Mouse (Mus musculus) limb, embryonic 10.5 days (tissue): ENCODE results near the gene Abhd17a. TPM values are rescaled to one million over a fixed set of nuclear protein-coding genes. Genes with fewer than 3 reads are reported as not detected.

Experiments
- DNase-seq: peaks from one replicate; pipeline ENCODE4 v3.0.0-alpha.2; 2017; ENCODE audit warnings: low spot score
- H3K27ac ChIP-seq: fragments of 300-500 bp; sonication (generic); 2 replicates; pipeline ENCODE4 v1.5.1; 2016; ENCODE audit warnings: mild to moderate bottlenecking
- H3K27me3 ChIP-seq: fragments of 300-500 bp; sonication (generic); 2 replicates; pipeline ENCODE4 v1.6.1; 2016; ENCODE audit warnings: low read depth, mild to moderate bottlenecking; ENCODE audit not compliant: poor library complexity, severe bottlenecking
- H3K36me3 ChIP-seq: fragments of 300-500 bp; sonication (generic); 2 replicates; pipeline ENCODE4 v1.6.1; 2016; ENCODE audit warnings: mild to moderate bottlenecking, moderate library complexity
- H3K4me1 ChIP-seq: fragments of 300-500 bp; sonication (generic); 2 replicates; pipeline ENCODE4 v1.6.1; 2016
- H3K4me3 ChIP-seq: fragments of 300-500 bp; sonication (generic); 2 replicates; pipeline ENCODE4 v1.5.1; 2016; ENCODE audit warnings: mild to moderate bottlenecking, moderate library complexity
- H3K9me3 ChIP-seq: fragments of 300-500 bp; sonication (generic); replicated peaks from 2 replicates; pipeline ENCODE4 v1.6.1; 2016; ENCODE audit warnings: mild to moderate bottlenecking
- WGBS: fragments of 180-500 bp; shearing (Covaris S2); methylation state at CpG from one replicate; pipeline ENCODE4 v1.1.7; 2016; 5-methylcytosine and 5-hydroxymethylcytosine counted together
- microRNA-seq: library from miRNA; unstranded; fragments of <30 nt; microRNA quantifications from one replicate; pipeline ENCODE4, GENCODE M21; 2017
- polyA plus RNA-seq: library from polyadenylated mRNA; unstranded; fragments of >200 nt; fragmentation: Nextera tagmentation; extraction: Ambion mirVana; gene quantifications from 2 replicates; pipeline ENCODE4 v1.2.1, GENCODE M21; 2016

Abhd17a gene
- polyA plus RNA-seq, 1 experiment from 2014 or later = 108 TPM

DNA sequence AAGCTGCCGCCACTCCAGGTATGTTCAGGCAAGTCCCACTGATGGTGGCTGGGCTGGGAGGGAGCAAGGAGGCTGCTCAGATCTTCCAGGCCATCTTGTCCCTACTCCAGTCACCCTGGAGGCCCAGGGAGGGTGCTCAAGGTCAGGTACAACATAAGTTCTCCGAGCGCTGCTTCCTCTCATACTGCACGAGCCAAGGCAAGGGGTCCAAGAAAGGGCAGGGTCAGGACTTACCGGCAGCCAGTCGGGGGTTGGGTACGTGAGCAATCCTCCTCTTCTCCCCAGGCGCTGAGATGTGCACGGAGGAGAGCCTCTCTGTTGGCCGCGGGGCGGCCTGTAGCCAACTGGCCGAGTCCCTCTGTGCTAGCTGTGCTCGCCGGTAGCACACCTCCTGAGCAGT, 42.6 kb downstream of the Abhd17a start:
- H3K9me3 ChIP-seq = no peaks in the 10 kb centered on the region
- H3K4me1 ChIP-seq = no peaks in the 10 kb centered on the region
- WGBS = 94% methylated on average over 15 of the region's 15 CpGs
- H3K27me3 ChIP-seq = no peaks in the 10 kb centered on the region
- DNase-seq = no peak
- H3K27ac ChIP-seq = no peak overlapping the region
- H3K36me3 ChIP-seq = peaks cover 92% of the 10 kb centered on the region
- H3K4me3 ChIP-seq = no peak overlapping the region

DNA sequence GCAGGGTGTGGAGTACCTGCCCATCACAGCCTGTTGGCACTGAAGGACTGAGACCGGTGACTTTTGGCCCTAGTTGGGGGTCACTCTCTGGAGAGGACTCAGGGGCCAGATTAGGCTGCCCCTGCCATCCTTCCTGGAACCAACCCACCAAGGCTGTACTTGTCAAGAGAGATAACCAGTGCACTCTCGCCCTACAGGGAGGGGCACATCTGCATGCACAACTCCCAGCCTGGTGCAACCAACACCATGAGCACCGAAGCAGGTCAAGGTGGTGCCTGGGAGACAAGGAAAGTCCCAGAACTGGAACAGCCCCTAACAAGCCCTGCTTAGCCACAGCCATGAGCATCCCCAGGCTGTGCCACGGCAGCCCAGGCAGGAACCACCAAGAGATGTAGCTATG, 43.2 kb downstream of the Abhd17a start:
- 91% methylated on average over 4 of the region's 4 CpGs for WGBS
- peaks cover 93% of the 10 kb centered on the region for H3K36me3 ChIP-seq
- H3K27ac ChIP-seq = no peak overlapping the region
- no peaks in the 10 kb centered on the region for H3K27me3 ChIP-seq
- H3K4me3 ChIP-seq = no peak overlapping the region
- no peaks in the 10 kb centered on the region for H3K4me1 ChIP-seq
- DNase-seq = no peak
- H3K9me3 ChIP-seq = no peaks in the 10 kb centered on the region

DNA sequence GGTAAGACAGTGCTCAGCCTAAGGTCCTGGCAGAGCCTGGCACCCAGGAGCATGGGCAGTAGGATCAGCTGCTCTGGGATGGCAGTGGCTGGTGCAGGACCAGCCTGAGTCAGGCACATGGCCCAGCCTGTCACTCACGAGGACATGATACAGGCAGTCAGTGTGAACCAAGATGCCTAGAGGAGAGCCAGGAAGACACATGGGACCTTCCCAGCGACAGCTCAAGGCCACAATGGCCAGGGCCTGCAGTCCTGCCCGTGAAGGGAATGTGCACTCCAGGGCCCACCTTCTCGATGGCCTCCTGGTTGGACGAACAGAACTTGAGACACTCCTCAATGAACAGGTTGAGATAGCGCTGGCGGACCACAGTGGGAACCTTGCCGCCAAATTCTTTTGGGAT, 44.6 kb downstream of the Abhd17a start:
- Histone ChIP-seq H3K27me3 (no peaks in the 10 kb centered on the region), H3K36me3 (peaks cover 99% of the 10 kb centered on the region), H3K9me3 (no peaks in the 10 kb centered on the region), H3K27ac (no peak overlapping the region), H3K4me3 (no peak overlapping the region), H3K4me1 (no peaks in the 10 kb centered on the region)
- 94% methylated on average over 8 of the region's 8 CpGs for WGBS
- no peak for DNase-seq

DNA sequence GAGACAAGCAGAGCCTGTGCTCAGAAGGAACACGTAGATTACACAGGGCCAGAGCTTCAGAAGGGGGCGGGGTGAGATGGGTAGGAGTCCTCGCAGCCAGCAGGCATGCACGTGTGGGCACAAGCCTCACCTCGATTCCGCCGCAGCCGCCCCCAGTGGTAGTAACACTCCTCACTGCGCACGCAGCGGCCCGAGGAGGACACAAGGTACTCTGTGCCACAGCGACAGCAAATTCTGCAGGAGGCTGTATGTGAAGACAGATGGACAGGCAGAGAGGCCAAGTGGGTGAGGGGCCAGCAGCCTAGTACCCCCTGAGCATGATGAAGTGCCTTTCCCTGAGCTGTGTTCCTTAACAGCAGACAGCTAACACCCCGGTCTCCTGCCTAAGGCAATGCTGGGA, 46.3 kb downstream of the Abhd17a start:
- WGBS = 94% methylated on average over 14 of the region's 14 CpGs

DNA sequence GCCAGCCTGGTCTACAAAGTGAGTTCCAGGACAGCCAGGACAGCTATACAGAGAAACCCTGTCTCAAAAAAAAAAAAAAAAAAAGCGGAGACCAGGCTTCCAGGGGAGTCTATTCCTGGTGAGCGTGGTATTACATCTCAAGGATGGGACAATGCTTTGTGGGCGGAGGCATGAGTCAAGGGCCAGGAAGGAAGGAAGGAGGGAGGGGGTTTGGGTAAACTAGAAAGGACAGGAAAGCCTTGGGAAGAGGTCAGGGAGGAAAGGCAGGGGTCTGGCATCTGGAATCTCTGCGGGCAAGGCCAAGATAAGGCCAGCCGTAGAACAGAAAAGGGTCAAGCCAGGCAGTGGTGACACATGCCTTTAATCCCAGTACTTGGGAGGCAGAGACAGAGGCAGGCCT, 50.6 kb downstream of the Abhd17a start:
- Histone ChIP-seq H3K4me1 (peaks cover 21% of the 10 kb centered on the region), H3K9me3 (no peaks in the 10 kb centered on the region), H3K4me3 (peak overlapping the region; percentile 44; the same call in 1 of the 2 replicates), H3K27me3 (peaks cover 47% of the 10 kb centered on the region), H3K27ac (no peak overlapping the region), H3K36me3 (peaks cover 38% of the 10 kb centered on the region)
- WGBS = 38% methylated on average over 5 of the region's 5 CpGs
- no peak for DNase-seq

More for the DNA sequence above, 46.3 kb downstream of the Abhd17a start:
- no peak overlapping the region for H3K4me3 ChIP-seq
- H3K27me3 ChIP-seq = peaks cover 4% of the 10 kb centered on the region; the same call in 1 of the 2 replicates
- DNase-seq = no peak
- no peaks in the 10 kb centered on the region for H3K9me3 ChIP-seq
- peaks cover 3% of the 10 kb centered on the region for H3K4me1 ChIP-seq
- 0 out of 2 replicates have a peak overlapping the region, but pooled peaks have one; percentile 8 for H3K27ac ChIP-seq
- peaks cover 82% of the 10 kb centered on the region for H3K36me3 ChIP-seq

DNA sequence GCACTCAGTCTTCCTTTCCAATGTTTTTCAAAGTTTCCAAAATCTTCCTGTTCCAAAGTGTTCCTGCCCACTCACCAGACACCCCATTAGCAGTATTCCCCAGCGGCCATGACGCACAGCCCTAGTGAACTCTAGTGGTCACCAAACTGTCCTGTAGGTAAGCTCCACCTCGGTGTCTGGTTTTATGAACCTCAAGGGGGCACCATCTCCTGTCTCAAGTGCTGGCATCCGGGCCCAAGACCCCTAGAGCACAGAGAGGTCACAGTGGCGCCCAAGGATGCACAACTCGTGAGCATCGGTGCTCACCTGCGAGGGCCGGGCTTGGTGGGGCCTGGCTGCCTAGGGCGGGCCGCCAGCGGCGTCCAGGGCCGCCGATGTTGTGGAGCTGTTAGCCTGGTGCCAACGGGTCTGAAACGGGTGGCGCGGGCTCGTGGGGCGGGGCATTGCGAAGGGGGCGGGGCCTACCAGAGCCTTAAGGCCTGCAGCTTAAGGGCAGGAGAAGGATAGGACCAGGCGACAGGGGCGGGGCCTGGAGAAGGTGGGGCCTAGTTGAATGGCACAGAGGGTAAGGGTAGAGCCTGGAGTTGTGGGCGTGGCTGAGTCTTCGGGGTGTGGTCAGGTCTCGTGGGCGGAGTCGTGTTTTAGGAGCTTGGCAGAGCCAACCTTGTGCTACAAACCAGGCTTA, 51.3 kb downstream of the Abhd17a start, which contains the start of gene Atp8b3:
Gene Atp8b3, minus strand, starts transcription at position 415 of the 685 bp plus-strand sequence.
- Histone ChIP-seq H3K27me3 (peaks cover 54% of the 10 kb centered on the region), H3K9me3 (no peaks in the 10 kb centered on the region), H3K36me3 (peaks cover 32% of the 10 kb centered on the region), H3K4me1 (peaks cover 25% of the 10 kb centered on the region), H3K27ac (peak within 1 kb of the TSS; percentile 63; the same call in 1 of the 2 replicates), H3K4me3 (peak within 1 kb of the TSS; percentile 44)
- 2% methylated on average over 30 of the region's 30 CpGs for WGBS
- peak; percentile 71 for DNase-seq

DNA sequence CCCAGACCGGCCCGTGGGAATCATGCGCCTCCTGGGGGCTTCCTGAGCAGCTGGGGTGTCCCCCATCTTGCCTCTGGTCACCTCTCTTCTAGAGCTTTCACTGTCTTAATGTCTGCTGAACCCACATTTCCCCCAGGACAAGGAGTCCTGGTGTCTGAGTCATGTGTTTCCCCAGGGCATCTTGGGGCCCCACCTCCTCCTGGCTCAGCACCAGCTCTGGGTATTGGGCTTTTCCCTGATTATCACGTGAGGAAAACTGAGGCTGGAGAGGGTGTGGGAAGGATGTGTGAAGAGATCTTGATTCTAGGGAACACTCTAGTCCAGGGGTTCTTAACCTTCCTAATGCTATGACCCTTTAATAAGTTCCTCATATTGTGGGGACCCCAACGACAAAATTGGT, 52.0 kb downstream of the Abhd17a start:
- Histone ChIP-seq H3K27me3 (peaks cover 57% of the 10 kb centered on the region), H3K36me3 (peaks cover 25% of the 10 kb centered on the region), H3K4me1 (peaks cover 27% of the 10 kb centered on the region), H3K27ac (no peak overlapping the region), H3K9me3 (no peaks in the 10 kb centered on the region), H3K4me3 (no peak overlapping the region)
- no peak for DNase-seq
- WGBS = 53% methylated on average over 5 of the region's 5 CpGs

DNA sequence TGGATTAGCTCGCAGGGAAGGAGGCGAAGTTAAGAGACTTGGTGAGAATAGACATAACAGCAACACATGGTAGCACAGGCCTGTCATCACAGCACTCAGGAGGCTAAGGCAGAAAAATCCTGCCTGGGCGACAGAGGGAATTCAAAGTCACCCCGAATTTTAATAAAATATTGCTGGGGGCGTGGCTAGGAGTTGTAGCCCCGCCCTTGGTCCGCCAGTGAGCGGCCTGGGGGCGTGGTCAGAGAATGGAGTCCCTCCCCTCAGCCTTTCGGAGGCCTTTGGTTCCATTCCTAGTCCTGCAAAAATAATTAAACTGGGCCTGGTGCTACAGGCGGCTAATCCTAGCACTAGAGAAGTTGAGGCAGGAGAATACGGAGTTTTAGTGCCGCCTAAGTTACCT, 54.4 kb downstream of the Abhd17a start:
- H3K9me3 ChIP-seq = no peaks in the 10 kb centered on the region
- H3K27me3 ChIP-seq = peaks cover 61% of the 10 kb centered on the region
- 6% methylated on average over 13 of the region's 13 CpGs for WGBS
- DNase-seq = no peak
- no peak overlapping the region for H3K4me3 ChIP-seq
- peaks cover 27% of the 10 kb centered on the region for H3K4me1 ChIP-seq
- no peak overlapping the region for H3K27ac ChIP-seq
- H3K36me3 ChIP-seq = 0 out of 2 replicates have a peak, but pooled peaks cover 1% of the 10 kb centered on the region

DNA sequence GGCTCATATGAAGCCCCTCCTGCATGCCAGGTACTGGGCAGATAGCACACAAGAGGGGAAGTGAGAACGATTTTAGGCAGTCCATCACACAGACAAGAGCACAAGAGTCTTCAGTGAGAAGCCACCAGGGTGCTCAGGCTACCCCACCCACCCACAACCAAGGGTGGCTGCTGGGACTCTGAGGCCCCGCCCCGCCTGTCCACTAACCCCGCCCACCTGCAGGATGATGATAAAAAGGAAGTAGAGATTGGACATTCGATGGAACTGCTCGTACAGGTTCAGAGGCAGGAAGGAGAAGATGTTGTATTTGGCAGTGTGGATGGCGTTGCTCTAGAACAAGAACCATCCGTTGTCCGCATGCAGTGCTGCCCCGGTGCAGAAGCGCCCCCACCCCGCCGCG, 55.1 kb downstream of the Abhd17a start:
- WGBS = 18% methylated on average over 14 of the region's 14 CpGs
- H3K27ac ChIP-seq = no peak overlapping the region
- peaks cover 27% of the 10 kb centered on the region for H3K4me1 ChIP-seq
- no peak for DNase-seq
- no peaks in the 10 kb centered on the region for H3K36me3 ChIP-seq
- peaks cover 61% of the 10 kb centered on the region for H3K27me3 ChIP-seq
- no peak overlapping the region for H3K4me3 ChIP-seq
- no peaks in the 10 kb centered on the region for H3K9me3 ChIP-seq

DNA sequence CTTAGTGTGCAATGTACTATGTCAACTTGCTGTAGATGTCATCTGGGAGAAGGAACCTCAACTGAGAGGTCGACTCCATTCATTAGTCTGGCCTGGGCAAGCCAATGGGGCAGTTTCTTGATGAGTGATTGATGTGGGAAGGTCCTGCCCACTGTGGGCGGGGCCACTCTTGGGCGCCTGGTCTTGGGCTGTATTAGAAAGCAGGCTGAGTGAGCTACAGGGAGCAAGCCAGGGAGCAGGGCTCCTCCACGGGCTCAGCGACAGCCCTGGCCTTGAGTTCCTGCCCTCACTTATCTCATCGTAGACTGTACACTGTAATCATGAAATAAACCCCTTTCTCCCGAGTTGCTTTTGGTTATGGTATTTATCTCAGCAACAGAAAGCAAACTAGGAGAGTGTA, 56.4 kb downstream of the Abhd17a start:
- Histone ChIP-seq H3K9me3 (no peaks in the 10 kb centered on the region), H3K4me1 (peaks cover 22% of the 10 kb centered on the region), H3K36me3 (no peaks in the 10 kb centered on the region), H3K4me3 (no peak overlapping the region), H3K27me3 (peaks cover 55% of the 10 kb centered on the region), H3K27ac (no peak overlapping the region)
- 15% methylated on average over 7 of the region's 7 CpGs for WGBS
- no peak for DNase-seq

Small RNA genes lying within 50 kb of the gene (microRNA-seq; reads per million reads assigned to microRNA genes)
- gene Mir6912 = not detected

Other genes with a start within 250 kb of the Abhd17a start
- 0.39 and 0.48 TPM in 2 replicates for gene Adamtsl5, start 241.9 kb downstream of the Abhd17a start, polyA plus RNA-seq
- 0.31 and 0.48 TPM in 2 replicates for gene Plk5, start 233.9 kb downstream of the Abhd17a start, polyA plus RNA-seq
- gene Mex3d, start 202.7 kb downstream of the Abhd17a start, polyA plus RNA-seq = 7.2 and 7.5 TPM in 2 replicates
- gene Mbd3, start 190.8 kb downstream of the Abhd17a start, polyA plus RNA-seq = 453 and 469 TPM in 2 replicates
- gene Uqcr11, start 183.5 kb downstream of the Abhd17a start, polyA plus RNA-seq = 651 and 677 TPM in 2 replicates
- gene Tcf3, start 156.7 kb downstream of the Abhd17a start, polyA plus RNA-seq = 260 and 283 TPM in 2 replicates
- gene Onecut3, start 95.5 kb downstream of the Abhd17a start, polyA plus RNA-seq = not detected in 2 replicates
- gene Atp8b3, start 51.2 kb downstream of the Abhd17a start, polyA plus RNA-seq = 0.26 and 0.53 TPM in 2 replicates
- gene Rexo1, start 28.8 kb downstream of the Abhd17a start, polyA plus RNA-seq = 40.8 and 42.6 TPM in 2 replicates
- gene Klf16, start 13.0 kb downstream of the Abhd17a start, polyA plus RNA-seq = 8.7 and 11.3 TPM in 2 replicates
- gene Scamp4, start 12.5 kb upstream of the Abhd17a start, polyA plus RNA-seq = 87.8 and 92.2 TPM in 2 replicates
- gene Adat3, start 12.5 kb upstream of the Abhd17a start, polyA plus RNA-seq = 11.1 and 13.4 TPM in 2 replicates
- gene Gm49322, start 15.7 kb upstream of the Abhd17a start, polyA plus RNA-seq = 5.1 and 5.2 TPM in 2 replicates
- gene Csnk1g2, start 32.5 kb upstream of the Abhd17a start, polyA plus RNA-seq = 237 and 255 TPM in 2 replicates
- 84.9 and 98.6 TPM in 2 replicates for gene Btbd2, start 66.7 kb upstream of the Abhd17a start, polyA plus RNA-seq
- gene Mknk2, start 87.8 kb upstream of the Abhd17a start, polyA plus RNA-seq = 137 and 153 TPM in 2 replicates
- 48.2 and 54.7 TPM in 2 replicates for gene Mob3a, start 111.6 kb upstream of the Abhd17a start, polyA plus RNA-seq
- 8.6 and 10.8 TPM in 2 replicates for gene Izumo4, start 111.8 kb upstream of the Abhd17a start, polyA plus RNA-seq
- gene Ap3d1, start 151.9 kb upstream of the Abhd17a start, polyA plus RNA-seq = 54.6 and 60.6 TPM in 2 replicates
- 26.4 and 28.3 TPM in 2 replicates for gene Dot1l, start 164.9 kb upstream of the Abhd17a start, polyA plus RNA-seq
- 113 and 121 TPM in 2 replicates for gene Sf3a2, start 207.9 kb upstream of the Abhd17a start, polyA plus RNA-seq
- gene Plekhj1, start 208.3 kb upstream of the Abhd17a start, polyA plus RNA-seq = 168 and 204 TPM in 2 replicates
- gene Amh, start 214.9 kb upstream of the Abhd17a start, polyA plus RNA-seq = 0.09 TPM in 1 of 2 replicates, not detected in the other
- gene Jsrp1, start 223.2 kb upstream of the Abhd17a start, polyA plus RNA-seq = 0.74 and 0.80 TPM in 2 replicates
- 2,414 and 2,486 TPM in 2 replicates for gene Oaz1, start 236.3 kb upstream of the Abhd17a start, polyA plus RNA-seq